Mouse (Mus musculus) CD4-positive, CD25-positive, alpha-beta regulatory T cell, adult 2 months (primary cell): Measurements from ENCODE around the gene Traf6.
A peak's percentile ranks its signal among the peaks of the same experiment; 100 is the strongest.

ENCODE experiments used
- DNase-seq: peaks from one replicate; pipeline ENCODE4 v3.0.0-alpha.2; 2012; ENCODE audit warnings: low read depth, low spot score

Gene Traf6

DNA sequence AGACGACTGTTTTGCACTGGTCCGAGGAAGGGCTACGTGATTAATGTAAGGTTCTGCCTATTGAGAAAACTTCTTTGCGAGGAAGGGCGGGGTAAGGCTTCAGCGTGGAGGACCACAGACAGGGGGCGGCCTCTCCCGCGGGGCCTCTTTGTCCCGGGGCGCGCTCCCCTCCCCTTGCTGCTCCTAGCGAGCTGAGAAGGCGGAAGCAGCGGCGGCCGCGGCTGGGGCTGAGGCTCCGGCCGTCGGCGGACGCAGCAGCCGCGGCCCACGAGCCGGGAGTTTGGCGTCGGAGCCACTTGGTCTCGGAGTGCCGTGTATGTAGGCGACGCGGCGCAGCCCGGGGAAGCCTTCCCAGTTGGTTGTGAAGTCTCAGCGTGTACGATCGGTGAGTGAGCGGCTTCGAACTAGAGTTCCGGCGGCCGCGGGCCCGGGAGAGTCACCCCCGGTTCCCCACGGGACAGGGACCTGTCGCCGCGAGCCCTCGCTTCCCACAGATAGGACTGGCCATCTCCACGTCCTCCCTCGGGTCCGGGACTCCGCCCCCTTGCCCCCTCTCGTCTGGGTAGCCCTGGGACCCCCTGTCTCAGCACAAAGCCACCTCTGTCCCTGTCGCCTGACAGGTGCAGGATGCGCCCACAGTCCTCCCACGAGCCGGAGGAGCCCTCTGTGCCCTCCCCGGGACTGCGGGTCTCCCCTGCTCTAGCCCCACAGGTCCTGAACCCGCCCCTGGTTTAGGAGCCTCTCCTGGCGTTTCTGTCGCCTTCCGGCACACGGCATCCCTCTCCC is at the start of gene Traf6:
Gene Traf6 (plus strand): TSS at position 194 of the 786 bp plus-strand sequence.
- peak; percentile 92 for DNase-seq

- DNase-seq: no peak
Measured at GRCm38 (mm10) chr2:101638979-101639839, 39.0 kb upstream of the Traf6 start.

GRCm38 (mm10) chr2:101639840-101640350 is 38.3 kb upstream of the Traf6 start:
- no peak for DNase-seq

- DNase-seq: no peak
Measured at GRCm38 (mm10) chr2:101645841-101646240, 32.4 kb upstream of the Traf6 start.

DNA sequence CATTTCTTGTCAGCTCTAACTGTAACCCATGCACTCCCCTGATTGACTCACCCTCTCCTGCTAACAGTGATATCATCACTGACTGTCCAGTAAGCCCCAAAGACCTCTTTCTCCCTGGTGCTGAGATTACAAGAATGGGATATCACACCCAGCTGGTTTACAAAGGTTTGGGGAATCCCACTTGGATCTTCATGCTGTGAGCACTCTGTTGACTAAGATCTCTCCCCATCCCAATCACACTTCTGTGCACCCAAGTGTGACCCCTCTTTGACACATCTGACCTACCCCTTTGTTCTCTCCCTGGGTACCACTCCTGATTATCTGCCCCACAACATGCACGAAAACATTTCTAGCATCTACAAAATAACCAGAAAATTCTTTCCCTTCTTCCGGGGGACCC is 29.9 kb upstream of the Traf6 start:
- no peak for DNase-seq

DNA sequence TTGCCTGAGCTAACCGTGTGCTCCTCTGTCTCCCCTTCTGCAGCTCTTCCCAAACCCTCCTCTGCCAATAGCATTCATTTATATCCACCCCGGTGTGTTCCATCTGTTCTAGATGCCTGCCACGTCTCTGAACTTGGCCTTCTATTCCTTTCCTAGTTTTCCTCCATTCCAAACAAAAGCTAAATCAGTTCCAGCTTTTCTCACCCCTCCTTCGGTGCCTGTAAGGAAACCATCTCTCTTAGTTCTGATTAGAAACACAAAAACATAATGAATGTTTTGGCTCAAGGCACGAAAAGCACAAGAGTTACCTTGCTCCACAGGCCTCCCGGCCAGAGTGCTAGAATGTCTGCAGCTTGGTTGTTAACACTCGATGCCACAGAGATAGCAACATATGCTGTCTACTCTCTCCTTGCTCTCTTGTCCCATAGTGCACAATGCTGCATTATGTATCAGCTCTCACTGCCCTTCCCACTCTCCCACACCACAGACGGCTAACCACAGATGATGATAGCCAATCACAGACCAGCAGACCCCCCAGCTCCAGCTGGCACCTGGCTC is 29.0 kb upstream of the Traf6 start, which contains the start of the genes Rag1 and B230118H07Rik:
Gene Rag1 (minus strand): TSS at position 388 of the 558 bp plus-strand sequence.
Gene B230118H07Rik (minus strand): TSS at position 419 of the 558 bp plus-strand sequence.
- no peak for DNase-seq

- DNase-seq: no peak
Measured at GRCm38 (mm10) chr2:101650446-101650845, 27.8 kb upstream of the Traf6 start.

- no peak for DNase-seq
Measured at GRCm38 (mm10) chr2:101652204-101652920, 25.9 kb upstream of the Traf6 start.

- DNase-seq: peak; percentile 81
Measured at GRCm38 (mm10) chr2:101652921-101653597, 25.2 kb upstream of the Traf6 start.

DNA sequence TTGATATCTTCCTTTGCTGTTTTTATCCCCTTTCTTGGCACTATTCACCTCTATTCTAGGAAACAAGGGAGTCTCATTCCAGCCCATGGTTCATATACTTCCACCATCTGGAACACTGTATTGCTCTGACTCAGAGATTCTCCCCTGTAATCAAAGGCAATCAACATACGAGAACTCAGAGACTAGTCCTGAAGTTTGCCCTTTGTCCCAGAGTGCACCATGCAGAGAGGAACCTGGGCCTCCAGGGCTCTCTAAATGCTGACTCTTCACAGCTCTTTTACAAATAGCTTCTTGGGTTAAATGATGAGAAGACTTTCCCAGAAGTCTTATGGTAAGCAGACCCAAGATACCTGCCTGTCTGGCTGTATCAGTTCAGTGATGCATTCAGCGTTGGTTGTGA is 17.7 kb upstream of the Traf6 start:
- no peak for DNase-seq

DNA sequence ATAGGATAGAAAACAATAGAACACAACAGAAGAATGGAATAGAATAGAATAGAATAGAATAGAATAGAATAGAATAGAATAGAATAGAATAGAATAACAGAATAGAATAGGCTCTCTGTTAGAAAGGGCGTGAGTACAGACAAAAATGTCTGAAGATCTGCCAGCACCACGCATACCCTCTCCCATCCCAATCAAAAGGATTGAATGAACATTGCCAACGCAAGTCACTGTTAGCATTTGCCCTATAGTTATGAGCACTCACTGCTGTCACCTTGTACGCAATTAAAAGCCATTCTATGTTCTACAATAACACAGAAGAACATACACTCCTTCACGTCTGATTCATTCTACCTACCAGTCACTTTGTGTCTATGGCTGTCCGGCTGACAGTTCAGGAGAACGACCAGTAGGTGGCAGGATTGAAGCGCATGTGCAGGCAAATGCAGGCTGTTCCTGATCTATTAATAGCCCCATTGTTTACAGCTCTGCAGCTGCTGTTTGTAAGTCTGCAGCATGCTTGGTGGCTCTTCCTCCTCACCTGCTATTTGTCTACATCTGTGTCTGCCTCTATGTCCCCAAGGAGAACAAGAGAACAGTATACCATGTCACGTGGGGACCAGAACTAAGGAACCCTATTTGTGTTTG is 13.0 kb upstream of the Traf6 start:
- DNase-seq: peak; percentile 82

DNA sequence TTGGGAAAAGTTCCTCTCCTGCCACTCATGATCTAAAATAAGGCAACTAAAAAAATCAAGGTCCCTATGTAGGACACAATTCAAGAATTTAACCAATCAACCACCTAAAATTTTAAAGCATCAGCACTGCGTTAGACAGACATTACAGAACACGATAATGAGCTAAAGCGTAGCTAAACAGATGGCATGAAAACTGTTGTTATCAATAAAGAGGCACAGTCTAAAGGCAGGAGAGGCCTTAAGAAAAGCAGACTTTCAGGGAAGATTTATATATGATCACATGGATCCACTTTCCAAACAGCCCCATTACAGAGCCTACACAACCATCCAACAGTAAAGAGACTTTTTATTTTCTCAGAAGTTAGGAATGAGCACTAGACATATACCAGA is 12.5 kb upstream of the Traf6 start:
- DNase-seq: no peak

DNA sequence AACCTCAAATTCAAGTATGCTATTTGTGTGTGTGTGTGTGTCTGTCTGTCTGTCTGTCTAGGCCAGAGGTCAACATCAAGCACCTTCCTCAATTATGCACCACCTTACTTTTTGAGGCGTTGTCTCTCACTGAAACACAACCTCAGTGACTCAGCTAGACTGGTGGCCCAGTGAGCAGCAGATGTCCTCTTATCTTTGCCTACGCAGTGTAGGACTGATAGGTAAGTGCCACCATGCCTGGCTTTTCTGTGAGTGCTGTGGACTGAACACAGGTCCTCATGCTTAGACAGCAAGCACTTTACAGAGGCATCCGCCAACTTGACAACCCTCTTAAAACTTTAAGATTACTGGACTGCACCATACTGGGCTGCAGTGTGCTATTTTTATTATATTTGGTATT is 9.5 kb upstream of the Traf6 start:
- no peak for DNase-seq

- no peak for DNase-seq
Measured at GRCm38 (mm10) chr2:101673547-101673946, 4.7 kb upstream of the Traf6 start.

DNA sequence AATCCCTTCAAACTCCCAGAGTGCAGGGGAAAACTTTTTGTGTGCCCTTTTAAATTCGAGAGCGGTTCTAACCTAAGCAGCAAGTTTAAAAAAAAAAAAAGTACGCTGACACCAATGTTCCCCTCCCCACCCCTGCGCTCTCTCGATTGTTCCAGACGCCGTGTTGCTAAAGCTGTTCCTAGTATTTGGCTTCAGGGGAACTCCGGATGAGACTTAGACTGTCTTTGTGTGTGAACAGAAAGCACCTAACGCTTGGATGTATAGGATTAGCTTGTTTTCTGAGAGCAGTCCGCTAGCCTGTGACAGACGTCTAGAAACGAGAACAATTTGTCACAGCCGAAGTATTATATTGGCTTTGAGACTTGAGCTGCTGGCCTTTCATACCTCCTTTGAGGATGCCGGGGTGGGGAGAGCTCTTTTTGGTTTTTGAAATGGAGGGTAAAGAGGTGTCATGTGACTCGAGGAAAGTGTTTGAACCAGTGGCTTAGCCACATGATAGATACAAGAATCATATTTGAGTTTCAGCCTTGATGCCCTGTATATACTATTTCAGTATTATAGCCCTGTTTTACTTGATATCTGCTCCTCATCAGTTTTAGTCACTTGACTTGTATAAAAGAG is 1.0 kb downstream of the Traf6 start:
- DNase-seq: peak; percentile 66

GRCm38 (mm10) chr2:101684421-101684820 is 6.2 kb downstream of the Traf6 start:
- DNase-seq: no peak

- no peak for DNase-seq
Measured at GRCm38 (mm10) chr2:101688011-101688410, 9.8 kb downstream of the Traf6 start.

DNA sequence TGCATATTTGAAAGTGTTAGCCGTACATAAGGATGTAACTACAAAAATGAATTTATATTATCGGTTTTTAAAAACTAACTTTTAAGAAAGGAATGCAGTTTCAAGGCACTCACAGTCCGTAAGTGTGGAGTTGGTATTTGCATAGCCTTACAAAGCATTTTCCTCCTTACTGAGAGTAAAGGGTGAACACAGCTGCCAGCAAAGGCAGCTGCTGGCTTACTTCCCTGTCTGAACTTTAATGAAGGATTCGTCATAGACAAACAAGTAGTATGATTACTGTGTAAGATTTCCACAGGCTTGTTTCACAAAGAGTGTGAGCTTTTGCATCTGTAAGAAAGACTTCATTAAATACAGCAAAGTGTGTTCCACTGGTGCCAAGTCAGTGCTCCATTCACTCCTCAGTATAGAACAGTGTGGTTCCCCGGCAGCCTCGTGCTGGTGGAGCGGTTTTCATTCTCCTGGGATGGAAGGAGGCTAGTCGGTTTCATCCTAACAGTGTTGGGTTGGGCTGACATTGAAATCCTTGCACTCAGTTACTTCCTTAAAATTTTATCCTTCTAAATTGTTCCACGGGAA is 12.1 kb downstream of the Traf6 start:
- no peak for DNase-seq

DNA sequence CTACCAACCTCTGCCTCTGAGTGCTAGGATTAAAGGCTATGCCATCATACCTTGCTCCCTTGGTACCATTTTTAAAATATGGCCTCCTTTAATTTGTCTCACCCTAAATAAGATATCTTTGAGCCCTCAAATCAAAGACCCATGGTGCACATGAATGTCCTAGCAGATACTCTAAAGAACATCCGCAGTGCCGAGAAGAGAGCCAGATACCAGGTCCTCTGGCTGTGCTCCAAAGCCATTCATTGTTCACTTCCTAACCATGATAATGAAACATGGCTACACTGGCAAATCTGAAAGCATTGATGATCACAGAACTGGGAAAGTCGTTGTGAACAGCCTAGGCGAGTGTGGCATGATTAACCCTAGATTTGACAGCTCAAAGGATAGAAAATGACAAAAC is 14.8 kb downstream of the Traf6 start:
- no peak for DNase-seq
